Mouse (Mus musculus): Measurements from ENCODE around the gene Ceacam9.
A peak's percentile ranks its signal among the peaks of the same experiment; 100 is the strongest.

GRCm38 (mm10) chr7:16710604-16711003 lies 11.1 kb upstream of the Ceacam9 start:
- TF ChIP-seq CTCF (conservative IDR thresholded peaks at IDR 0.05; ENCODE audit: insufficient read depth, insufficient read length, low read depth, low read length) = peak; percentile 43
- TF ChIP-seq POLR2A (IDR thresholded peaks at IDR 0.05; ENCODE audit: low read depth, low read length) = no peak
